Mouse (Mus musculus): ENCODE data around the gene Olfr356.

DNA sequence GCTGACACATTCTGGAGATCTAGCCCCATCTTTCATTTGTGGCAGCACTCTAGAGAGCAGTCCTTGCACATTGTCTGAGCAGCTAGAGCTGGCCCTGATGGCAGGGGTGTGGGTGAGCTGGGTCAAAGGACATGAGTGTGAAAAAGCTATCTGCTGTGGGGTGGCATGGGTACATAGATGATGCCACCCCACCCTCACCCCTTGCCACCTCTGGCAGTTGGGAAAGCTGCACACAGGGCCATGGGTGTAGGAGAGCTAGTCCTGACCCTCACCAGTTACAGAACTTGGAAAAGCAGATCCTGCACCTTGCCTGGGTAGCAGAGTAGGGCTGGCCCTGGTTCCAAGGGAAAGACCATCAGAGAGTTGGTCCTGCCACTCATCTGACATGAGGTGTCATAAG is 39.8 kb upstream of the Olfr356 start:
- TF ChIP-seq ZC3H11A (IDR thresholded peaks at IDR 0.05; ENCODE audit: borderline replicate concordance, low read depth, low read length) (no peak), HCFC1 (IDR thresholded peaks at IDR 0.05; ENCODE audit: borderline replicate concordance, insufficient read depth, low read length) (no peak), MAFK (IDR thresholded peaks at IDR 0.05; ENCODE audit: insufficient read depth, low read depth, low read length) (no peak)

Measured in ES-E14 (cell line).